Mouse (Mus musculus): Measurements from ENCODE around the gene Magi1. TPM values are rescaled to one million over a fixed set of nuclear protein-coding genes. Genes with fewer than 3 reads are reported as not detected.

Gene Magi1
- polyA plus RNA-seq, 1 experiment from 2014 or later, result 25.4 TPM

GRCm38 (mm10) chr6:93836585-93836984 is 447.1 kb downstream of the Magi1 start:
- no peaks in the 10 kb centered on the region for H3K9me3 ChIP-seq
- no peak overlapping the region for H3K9ac ChIP-seq
- no peaks in the 10 kb centered on the region for H3K36me3 ChIP-seq
- ATAC-seq (ENCODE audit: low FRiP score, low read depth), result no peak
- H3K27me3 ChIP-seq (replicated peaks), result no peaks in the 10 kb centered on the region
- H3K27ac ChIP-seq, result no peak overlapping the region
- H3K4me3 ChIP-seq, result no peak overlapping the region
- no peak overlapping the region for H3K4me2 ChIP-seq (replicated peaks)
- H3K4me1 ChIP-seq, result peaks cover 3% of the 10 kb centered on the region; the same call in 1 of the 2 replicates
- WGBS, result 90% methylated on average over 5 of the region's 5 CpGs

- Histone ChIP-seq H3K9me3 (no peaks in the 10 kb centered on the region), H3K4me1 (peaks cover 3% of the 10 kb centered on the region; the same call in 1 of the 2 replicates), H3K9ac (no peak overlapping the region), H3K4me3 (no peak overlapping the region), H3K36me3 (no peaks in the 10 kb centered on the region), H3K4me2 (replicated peaks) (no peak overlapping the region), H3K27me3 (replicated peaks) (no peaks in the 10 kb centered on the region), H3K27ac (no peak overlapping the region)
- ATAC-seq (ENCODE audit: low FRiP score, low read depth), result no peak
- WGBS, result 89% methylated on average over 4 of the region's 4 CpGs
Observed at GRCm38 (mm10) chr6:93835211-93835610, 448.5 kb downstream of the Magi1 start.

GRCm38 (mm10) chr6:93828262-93828661 is 455.5 kb downstream of the Magi1 start:
- H3K4me2 ChIP-seq (replicated peaks), result no peak overlapping the region
- ATAC-seq (ENCODE audit: low FRiP score, low read depth), result no peak
- peaks cover 6% of the 10 kb centered on the region for H3K4me1 ChIP-seq
- H3K36me3 ChIP-seq, result no peaks in the 10 kb centered on the region
- H3K9me3 ChIP-seq, result no peaks in the 10 kb centered on the region
- no peaks in the 10 kb centered on the region for H3K27me3 ChIP-seq (replicated peaks)
- H3K4me3 ChIP-seq, result no peak overlapping the region
- WGBS, result 88% methylated on average over 6 of the region's 6 CpGs
- no peak overlapping the region for H3K9ac ChIP-seq
- no peak overlapping the region for H3K27ac ChIP-seq

- no peak for ATAC-seq (ENCODE audit: low FRiP score, low read depth)
- Histone ChIP-seq H3K4me3 (no peak overlapping the region), H3K4me1 (peaks cover 14% of the 10 kb centered on the region), H3K27ac (no peak overlapping the region), H3K9ac (no peak overlapping the region), H3K4me2 (replicated peaks) (no peak overlapping the region), H3K9me3 (no peaks in the 10 kb centered on the region), H3K36me3 (no peaks in the 10 kb centered on the region), H3K27me3 (replicated peaks) (no peaks in the 10 kb centered on the region)
- 70% methylated on average over 4 of the region's 4 CpGs for WGBS
Observed at GRCm38 (mm10) chr6:93826875-93827274, 456.8 kb downstream of the Magi1 start.

- no peaks in the 10 kb centered on the region for H3K27me3 ChIP-seq (replicated peaks)
- no peak overlapping the region for H3K4me3 ChIP-seq
- no peak overlapping the region for H3K27ac ChIP-seq
- no peaks in the 10 kb centered on the region for H3K9me3 ChIP-seq
- no peak for ATAC-seq (ENCODE audit: low FRiP score, low read depth)
- 46% methylated on average over 9 of the region's 9 CpGs for WGBS
- H3K4me2 ChIP-seq (replicated peaks), result no peak overlapping the region
- H3K4me1 ChIP-seq, result peaks cover 36% of the 10 kb centered on the region
- no peak overlapping the region for H3K9ac ChIP-seq
- H3K36me3 ChIP-seq, result no peaks in the 10 kb centered on the region
Observed at GRCm38 (mm10) chr6:93822221-93822897, 461.4 kb downstream of the Magi1 start.

GRCm38 (mm10) chr6:93821512-93821911 is 462.2 kb downstream of the Magi1 start:
- WGBS, result 24% methylated on average over 7 of the region's 7 CpGs
- H3K9ac ChIP-seq, result no peak overlapping the region
- H3K4me2 ChIP-seq (replicated peaks), result 0 out of 2 replicates have a peak overlapping the region, but pooled peaks have one; percentile 8
- no peaks in the 10 kb centered on the region for H3K36me3 ChIP-seq
- no peaks in the 10 kb centered on the region for H3K9me3 ChIP-seq
- H3K27me3 ChIP-seq (replicated peaks), result no peaks in the 10 kb centered on the region
- H3K27ac ChIP-seq, result no peak overlapping the region
- ATAC-seq (ENCODE audit: low FRiP score, low read depth), result 0 out of 2 replicates have a peak, but pooled peaks have one; percentile 19
- H3K4me1 ChIP-seq, result peaks cover 36% of the 10 kb centered on the region
- H3K4me3 ChIP-seq, result no peak overlapping the region

GRCm38 (mm10) chr6:93819888-93820287 is 463.8 kb downstream of the Magi1 start:
- H3K4me2 ChIP-seq (replicated peaks), result peak overlapping the region; percentile 10; the same call in 1 of the 2 replicates
- WGBS, result 7% methylated on average over 6 of the region's 6 CpGs
- no peak overlapping the region for H3K27ac ChIP-seq
- H3K36me3 ChIP-seq, result no peaks in the 10 kb centered on the region
- H3K9me3 ChIP-seq, result no peaks in the 10 kb centered on the region
- ATAC-seq (ENCODE audit: low FRiP score, low read depth), result peak; percentile 93
- H3K9ac ChIP-seq, result no peak overlapping the region
- H3K4me3 ChIP-seq, result no peak overlapping the region
- H3K27me3 ChIP-seq (replicated peaks), result no peaks in the 10 kb centered on the region
- H3K4me1 ChIP-seq, result peaks cover 47% of the 10 kb centered on the region

GRCm38 (mm10) chr6:93819282-93819681 is 464.4 kb downstream of the Magi1 start:
- Histone ChIP-seq H3K36me3 (no peaks in the 10 kb centered on the region), H3K4me2 (replicated peaks) (no peak overlapping the region), H3K9me3 (no peaks in the 10 kb centered on the region), H3K9ac (no peak overlapping the region), H3K4me3 (no peak overlapping the region), H3K4me1 (peaks cover 47% of the 10 kb centered on the region), H3K27me3 (replicated peaks) (no peaks in the 10 kb centered on the region), H3K27ac (no peak overlapping the region)
- ATAC-seq (ENCODE audit: low FRiP score, low read depth), result no peak
- 91% methylated on average over 4 of the region's 4 CpGs for WGBS

- Histone ChIP-seq H3K36me3 (no peaks in the 10 kb centered on the region), H3K27ac (no peak overlapping the region), H3K9ac (no peak overlapping the region), H3K4me1 (peaks cover 47% of the 10 kb centered on the region), H3K4me3 (no peak overlapping the region), H3K27me3 (replicated peaks) (no peaks in the 10 kb centered on the region), H3K4me2 (replicated peaks) (no peak overlapping the region), H3K9me3 (no peaks in the 10 kb centered on the region)
- 77% methylated on average over 4 of the region's 4 CpGs for WGBS
- ATAC-seq (ENCODE audit: low FRiP score, low read depth), result no peak
Observed at GRCm38 (mm10) chr6:93818494-93818893, 465.2 kb downstream of the Magi1 start.

GRCm38 (mm10) chr6:93805407-93805936 is 478.2 kb downstream of the Magi1 start:
- H3K9ac ChIP-seq, result no peak overlapping the region
- no peak overlapping the region for H3K27ac ChIP-seq
- 84% methylated on average over 5 of the region's 5 CpGs for WGBS
- H3K4me3 ChIP-seq, result no peak overlapping the region
- no peak for ATAC-seq (ENCODE audit: low FRiP score, low read depth)
- H3K36me3 ChIP-seq, result no peaks in the 10 kb centered on the region
- no peak overlapping the region for H3K4me2 ChIP-seq (replicated peaks)
- no peaks in the 10 kb centered on the region for H3K9me3 ChIP-seq
- H3K27me3 ChIP-seq (replicated peaks), result no peaks in the 10 kb centered on the region
- H3K4me1 ChIP-seq, result peaks cover 23% of the 10 kb centered on the region

- H3K4me1 ChIP-seq, result peaks cover 20% of the 10 kb centered on the region; the same call in 1 of the 2 replicates
- H3K27me3 ChIP-seq (replicated peaks), result no peaks in the 10 kb centered on the region
- no peak for ATAC-seq (ENCODE audit: low FRiP score, low read depth)
- 61% methylated on average over 4 of the region's 4 CpGs for WGBS
- no peak overlapping the region for H3K4me3 ChIP-seq
- no peaks in the 10 kb centered on the region for H3K9me3 ChIP-seq
- no peak overlapping the region for H3K27ac ChIP-seq
- H3K9ac ChIP-seq, result no peak overlapping the region
- no peak overlapping the region for H3K4me2 ChIP-seq (replicated peaks)
- H3K36me3 ChIP-seq, result no peaks in the 10 kb centered on the region
Observed at GRCm38 (mm10) chr6:93802390-93802789, 481.3 kb downstream of the Magi1 start.

- Histone ChIP-seq H3K27me3 (replicated peaks) (no peaks in the 10 kb centered on the region), H3K36me3 (no peaks in the 10 kb centered on the region), H3K4me1 (peaks cover 13% of the 10 kb centered on the region; the same call in 1 of the 2 replicates), H3K27ac (no peak overlapping the region), H3K4me2 (replicated peaks) (no peak overlapping the region), H3K9me3 (no peaks in the 10 kb centered on the region), H3K9ac (no peak overlapping the region), H3K4me3 (no peak overlapping the region)
- WGBS, result 75% methylated on average over 4 of the region's 4 CpGs
- no peak for ATAC-seq (ENCODE audit: low FRiP score, low read depth)
Observed at GRCm38 (mm10) chr6:93800465-93800864, 483.3 kb downstream of the Magi1 start.

All from neural tube, embryonic 12.5 days (tissue).